Mouse (Mus musculus): ENCODE results near the gene Zfp319. TPM values are rescaled to one million over a fixed set of nuclear protein-coding genes. Genes with fewer than 3 reads are reported as not detected.

Zfp319 gene
- total RNA-seq, 1 experiment from 2014 or later = 4.4 TPM

Other genes starting within 250 kb of the Zfp319 start
- 0.79 and 2.0 TPM in 2 replicates for gene Kifc3, start 129.1 kb downstream of the Zfp319 start, total RNA-seq (2017)
- gene Cngb1, start 25.4 kb downstream of the Zfp319 start, total RNA-seq (2017) = 7.8 and 18.6 TPM in 2 replicates
- gene Tepp, start 21.4 kb downstream of the Zfp319 start, total RNA-seq (2017) = not detected in 2 replicates
- 21.8 and 22.5 TPM in 2 replicates for gene Usb1, start 334 bp upstream of the Zfp319 start, total RNA-seq (2017)
- gene Mmp15, start 20.3 kb upstream of the Zfp319 start, total RNA-seq (2017) = 0.94 and 1.6 TPM in 2 replicates
- 83.4 and 115 TPM in 2 replicates for gene Cfap20, start 102.9 kb upstream of the Zfp319 start, total RNA-seq (2017)
- gene Csnk2a2, start 158.1 kb upstream of the Zfp319 start, total RNA-seq (2017) = 20.6 and 23.3 TPM in 2 replicates
- not detected in 2 replicates for gene Ccdc113, start 202.1 kb upstream of the Zfp319 start, total RNA-seq (2017)
- gene Prss54, start 244.4 kb upstream of the Zfp319 start, total RNA-seq (2017) = not detected in 2 replicates

All from hematopoietic stem cell, adult 5-6 weeks (primary cell).